Mouse (Mus musculus) limb, embryonic 11.5 days (tissue): ENCODE results near the gene Twnk. TPM values are rescaled to one million over a fixed set of nuclear protein-coding genes. Genes with fewer than 3 reads are reported as not detected.

Experiments used
- ATAC-seq: fragments of 200-750 bp; cut with Nextera tagmentation; 2 replicates; pipeline ENCODE4 v1.8.0; 2017; ENCODE audit warnings: low read depth; ENCODE audit not compliant: insufficient number of reproducible peaks, low FRiP score, low TSS enrichment
- DNase-seq: peaks from one replicate; pipeline ENCODE4 v3.0.0-alpha.2; 2015; ENCODE audit warnings: low spot score
- H3K27ac ChIP-seq: fragments of 300-500 bp; sonication (generic); replicated peaks from 2 replicates; pipeline ENCODE4 v1.5.1; 2014; ENCODE audit warnings: low read depth, mild to moderate bottlenecking, low read length
- H3K27me3 ChIP-seq: fragments of 300-500 bp; sonication (generic); 2 replicates; pipeline ENCODE4 v1.6.1; 2014; ENCODE audit warnings: mild to moderate bottlenecking, low read length, mixed read lengths; ENCODE audit not compliant: control insufficient read depth, insufficient read depth
- H3K36me3 ChIP-seq: fragments of 300-500 bp; sonication (generic); 2 replicates; pipeline ENCODE4 v1.6.1; 2014; ENCODE audit warnings: mild to moderate bottlenecking, low read length, moderate library complexity, mixed read lengths; ENCODE audit not compliant: control insufficient read depth, insufficient read depth
- H3K4me1 ChIP-seq: fragments of 300-500 bp; sonication (generic); 2 replicates; pipeline ENCODE4 v1.6.1; 2014; ENCODE audit warnings: low read length, mixed read lengths; ENCODE audit not compliant: control insufficient read depth, insufficient read depth
- H3K4me2 ChIP-seq: fragments of 300-500 bp; sonication (generic); 2 replicates; pipeline ENCODE4 v1.6.1; 2014; ENCODE audit warnings: low read depth, mild to moderate bottlenecking, moderate library complexity; ENCODE audit not compliant: severe bottlenecking
- H3K4me3 ChIP-seq: fragments of 300-500 bp; sonication (generic); 2 replicates; pipeline ENCODE4 v1.5.1; 2014; ENCODE audit warnings: low read depth, low read length
- H3K9ac ChIP-seq: fragments of 300-500 bp; sonication (generic); 2 replicates; pipeline ENCODE4 v1.6.1; 2014; ENCODE audit warnings: mild to moderate bottlenecking, low read length
- H3K9me3 ChIP-seq: fragments of 300-500 bp; sonication (generic); 2 replicates; pipeline ENCODE4 v1.6.1; 2016; ENCODE audit warnings: low read length; ENCODE audit not compliant: control insufficient read depth
- WGBS: fragments of 180-500 bp; shearing (Covaris S2); extraction: QIAGEN DNeasy Blood & Tissue Kit; methylation state at CpG from one replicate; pipeline ENCODE4 v1.1.7; 2014; 5-methylcytosine and 5-hydroxymethylcytosine counted together
- polyA plus RNA-seq: library from polyadenylated mRNA; unstranded; fragments of >200 nt; fragmentation: Nextera tagmentation; extraction: Ambion mirVana; gene quantifications from 2 replicates; pipeline ENCODE4 v1.2.1, GENCODE M21; 2014

The Twnk gene
- polyA plus RNA-seq, 1 experiment from 2014 or later, result 19.0 TPM

- peaks cover 15% of the 10 kb centered on the region for H3K4me1 ChIP-seq
- no peak overlapping the region for H3K27ac ChIP-seq
- DNase-seq, result no peak
- no peaks in the 10 kb centered on the region for H3K27me3 ChIP-seq
- 94% methylated on average over 20 of the region's 20 CpGs for WGBS
- ATAC-seq, result no peak
- peaks cover 13% of the 10 kb centered on the region for H3K36me3 ChIP-seq
- no peak overlapping the region for H3K9ac ChIP-seq
- H3K9me3 ChIP-seq, result no peaks in the 10 kb centered on the region
- peak overlapping the region; percentile 94 for H3K4me2 ChIP-seq
- H3K4me3 ChIP-seq, result peak overlapping the region; percentile 99
Measured at GRCm38 (mm10) chr19:45007425-45008191, 2.1 kb downstream of the Twnk start.

- no peak overlapping the region for H3K27ac ChIP-seq
- 93% methylated on average over 4 of the region's 4 CpGs for WGBS
- DNase-seq (no peak), ATAC-seq (no peak)
- H3K27me3 ChIP-seq, result no peaks in the 10 kb centered on the region
- peaks cover 32% of the 10 kb centered on the region for H3K4me1 ChIP-seq
- no peak overlapping the region for H3K4me3 ChIP-seq
- no peak overlapping the region for H3K9ac ChIP-seq
- no peaks in the 10 kb centered on the region for H3K9me3 ChIP-seq
- no peak overlapping the region for H3K4me2 ChIP-seq
- H3K36me3 ChIP-seq, result peaks cover 10% of the 10 kb centered on the region
Measured at GRCm38 (mm10) chr19:45010646-45011045, 5.2 kb downstream of the Twnk start.

- no peak for DNase-seq
- peak overlapping the region; percentile 92; the same call in 1 of the 2 replicates for H3K27ac ChIP-seq
- H3K27me3 ChIP-seq, result no peaks in the 10 kb centered on the region
- peak overlapping the region; percentile 18; the same call in 1 of the 2 replicates for H3K9ac ChIP-seq
- 72% methylated on average over 8 of the region's 8 CpGs for WGBS
- no peak overlapping the region for H3K4me3 ChIP-seq
- H3K9me3 ChIP-seq, result no peaks in the 10 kb centered on the region
- H3K4me1 ChIP-seq, result peaks cover 34% of the 10 kb centered on the region
- no peak for ATAC-seq
- H3K36me3 ChIP-seq, result peaks cover 10% of the 10 kb centered on the region
- H3K4me2 ChIP-seq, result no peak overlapping the region
Measured at GRCm38 (mm10) chr19:45012219-45012618, 6.8 kb downstream of the Twnk start.

GRCm38 (mm10) chr19:45012636-45013035, 7.2 kb downstream of the Twnk start:
- H3K36me3 ChIP-seq, result peaks cover 10% of the 10 kb centered on the region
- peak overlapping the region; percentile 92 for H3K27ac ChIP-seq
- ATAC-seq (no peak), DNase-seq (no peak)
- no peaks in the 10 kb centered on the region for H3K9me3 ChIP-seq
- peaks cover 34% of the 10 kb centered on the region for H3K4me1 ChIP-seq
- no peaks in the 10 kb centered on the region for H3K27me3 ChIP-seq
- WGBS, result 41% methylated on average over 6 of the region's 6 CpGs
- no peak overlapping the region for H3K4me3 ChIP-seq
- H3K4me2 ChIP-seq, result no peak overlapping the region
- H3K9ac ChIP-seq, result peak overlapping the region; percentile 18; the same call in 1 of the 2 replicates

GRCm38 (mm10) chr19:45013581-45014225, 8.2 kb downstream of the Twnk start:
- H3K4me1 ChIP-seq, result peaks cover 34% of the 10 kb centered on the region
- peak overlapping the region; percentile 27; the same call in 1 of the 2 replicates for H3K9ac ChIP-seq
- H3K27ac ChIP-seq, result peak overlapping the region; percentile 92
- H3K9me3 ChIP-seq, result no peaks in the 10 kb centered on the region
- H3K4me3 ChIP-seq, result no peak overlapping the region
- H3K27me3 ChIP-seq, result no peaks in the 10 kb centered on the region
- H3K36me3 ChIP-seq, result peaks cover 10% of the 10 kb centered on the region
- WGBS, result 32% methylated on average over 6 of the region's 6 CpGs
- no peak for ATAC-seq
- peak overlapping the region; percentile 95; the same call in 1 of the 2 replicates for H3K4me2 ChIP-seq
- peak; percentile 55 for DNase-seq

DNA sequence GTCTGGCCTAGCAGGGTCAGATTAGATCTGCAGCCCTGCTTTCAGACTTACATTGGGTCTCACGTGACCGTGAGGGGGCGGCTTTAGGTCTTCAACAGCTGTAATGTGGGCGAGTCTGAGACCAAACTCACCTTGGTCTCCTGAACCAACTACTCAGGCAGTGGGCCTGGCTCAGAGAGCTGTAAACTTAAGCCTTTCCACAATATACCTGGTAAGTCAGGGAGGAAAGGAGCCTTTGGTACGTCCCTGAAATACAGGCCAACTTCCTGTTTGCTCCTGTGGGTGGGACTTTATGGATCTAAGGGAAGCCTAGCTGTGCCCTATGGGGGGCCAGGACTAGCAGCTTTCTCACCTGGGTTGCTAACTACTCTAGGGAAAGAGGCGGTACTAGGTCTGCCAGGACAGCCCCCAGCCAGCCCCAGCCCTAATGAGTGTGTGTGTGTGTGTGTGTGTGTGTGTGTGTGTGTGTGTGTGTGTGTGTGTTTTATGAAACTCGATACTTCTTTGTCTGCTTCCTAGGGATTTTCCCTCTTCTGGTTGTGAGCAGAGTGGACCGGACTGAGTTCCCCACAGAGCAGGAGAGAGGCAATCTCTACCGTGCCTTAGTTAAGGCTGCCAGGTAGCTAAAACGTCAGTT, 9.0 kb downstream of the Twnk start, which contains the start of gene Lzts2:
Gene Lzts2 (plus strand): TSS at position 80 of the 637 bp plus-strand sequence.
- ATAC-seq, result peak; percentile 12; the same call in 1 of the 2 replicates

GRCm38 (mm10) chr19:45014981-45015402, 9.5 kb downstream of the Twnk start:
- Histone ChIP-seq H3K27me3 (no peaks in the 10 kb centered on the region), H3K36me3 (peaks cover 10% of the 10 kb centered on the region), H3K4me3 (peak overlapping the region; percentile 78), H3K9ac (peak overlapping the region; percentile 75), H3K9me3 (no peaks in the 10 kb centered on the region), H3K4me1 (peaks cover 38% of the 10 kb centered on the region), H3K27ac (peak overlapping the region; percentile 92), H3K4me2 (peak overlapping the region; percentile 95)
- peak; percentile 8; the same call in 1 of the 2 replicates for ATAC-seq
- DNase-seq, result peak; percentile 71
- under 1% methylated on average over 25 of the region's 25 CpGs for WGBS

More for the DNA sequence above, 9.0 kb downstream of the Twnk start, which contains the start of gene Lzts2:
- Histone ChIP-seq H3K9ac (peak within 1 kb of the TSS; percentile 75), H3K4me1 (peaks cover 38% of the 10 kb centered on the region), H3K27me3 (no peaks in the 10 kb centered on the region), H3K4me3 (peak within 1 kb of the TSS; percentile 78), H3K4me2 (peak within 1 kb of the TSS; percentile 95), H3K36me3 (peaks cover 10% of the 10 kb centered on the region), H3K27ac (peak within 1 kb of the TSS; percentile 92), H3K9me3 (no peaks in the 10 kb centered on the region)
- peak; percentile 69 for DNase-seq
- WGBS, result 4% methylated on average over 10 of the region's 10 CpGs
